Mouse (Mus musculus): ENCODE measurements around the gene Cdk20. TPM values are rescaled to one million over a fixed set of nuclear protein-coding genes. Genes with fewer than 3 reads are reported as not detected.
A peak's percentile ranks its signal among the peaks of the same experiment; 100 is the strongest.

Gene Cdk20
- total and polyA plus RNA-seq, 2 experiments from 2014 or later = 19.2 to 32.6 TPM

DNA sequence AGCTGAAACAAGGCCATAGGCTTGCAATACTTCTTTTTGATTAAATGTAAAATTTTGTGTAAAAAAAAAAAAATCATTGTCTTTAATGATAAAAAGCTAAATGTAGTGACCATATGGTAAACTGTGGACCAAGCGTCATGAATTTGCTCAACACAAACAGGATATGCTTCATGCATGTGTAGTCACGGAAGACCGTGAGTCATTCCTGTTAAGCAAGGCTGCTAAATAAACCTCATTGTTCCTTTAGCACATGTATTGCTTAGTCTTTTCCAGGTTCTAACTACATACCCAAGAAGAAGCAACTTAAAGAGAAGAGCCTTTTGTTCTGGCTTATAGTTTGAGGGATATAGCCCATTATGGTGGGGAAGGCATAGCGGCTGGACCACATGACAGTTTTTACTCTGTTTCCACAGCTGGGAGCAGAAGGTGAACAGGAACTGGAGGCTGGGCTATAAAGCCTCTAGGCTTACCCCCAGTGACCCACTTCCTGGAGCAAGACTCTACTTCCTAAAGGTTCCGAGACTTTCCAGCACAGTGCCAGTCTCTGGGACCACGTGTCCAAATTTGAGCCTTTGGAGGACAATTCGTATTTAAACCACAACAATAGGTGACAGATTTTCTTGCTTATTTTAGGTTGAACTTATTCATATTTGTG lies 10.0 kb upstream of the Cdk20 start:
- no peak overlapping the region for H3K9ac ChIP-seq (replicated peaks; ENCODE audit: low read length)
- TF ChIP-seq CTCF (IDR thresholded peaks at IDR 0.05; ENCODE audit: low read depth) = no peak
- no peaks in the 10 kb centered on the region for H3K4me1 ChIP-seq (ENCODE audit: insufficient read depth, low read length)
- DNase-seq (ENCODE audit: low spot score) = no peak
- 85% methylated on average over 7 of the region's 7 CpGs for WGBS
- no peaks in the 10 kb centered on the region for H3K36me3 ChIP-seq (ENCODE audit: insufficient read depth, low read length)
- H3K4me3 ChIP-seq (ENCODE audit: low read length) = no peak overlapping the region
- no peak overlapping the region for H3K27ac ChIP-seq
- no peaks in the 10 kb centered on the region for H3K9me3 ChIP-seq (ENCODE audit: low read length)
- H3K27me3 ChIP-seq (ENCODE audit: insufficient read depth, low read length) = no peaks in the 10 kb centered on the region
- H3K4me2 ChIP-seq (ENCODE audit: low read depth, low read length) = no peak overlapping the region
- no peak for ATAC-seq

- DNase-seq (ENCODE audit: low spot score) (no peak), ATAC-seq (no peak)
- no peak overlapping the region for H3K27ac ChIP-seq
- no peaks in the 10 kb centered on the region for H3K9me3 ChIP-seq (ENCODE audit: low read length)
- H3K9ac ChIP-seq (replicated peaks; ENCODE audit: low read length) = no peak overlapping the region
- H3K4me3 ChIP-seq (ENCODE audit: low read length) = no peak overlapping the region
- no peaks in the 10 kb centered on the region for H3K36me3 ChIP-seq (ENCODE audit: insufficient read depth, low read length)
- H3K27me3 ChIP-seq (ENCODE audit: insufficient read depth, low read length) = no peaks in the 10 kb centered on the region
- no peaks in the 10 kb centered on the region for H3K4me1 ChIP-seq (ENCODE audit: insufficient read depth, low read length)
- H3K4me2 ChIP-seq (ENCODE audit: low read depth, low read length) = no peak overlapping the region
- WGBS = 87% methylated on average over 6 of the region's 6 CpGs
- no peak for TF ChIP-seq CTCF (IDR thresholded peaks at IDR 0.05; ENCODE audit: low read depth)
Measured at GRCm38 (mm10) chr13:64422607-64422957, 9.5 kb upstream of the Cdk20 start.

GRCm38 (mm10) chr13:64424347-64424746 lies 7.8 kb upstream of the Cdk20 start:
- H3K27me3 ChIP-seq (ENCODE audit: insufficient read depth, low read length) = no peaks in the 10 kb centered on the region
- H3K9ac ChIP-seq (replicated peaks; ENCODE audit: low read length) = no peak overlapping the region
- no peak for TF ChIP-seq CTCF (IDR thresholded peaks at IDR 0.05; ENCODE audit: low read depth)
- H3K4me3 ChIP-seq (ENCODE audit: low read length) = no peak overlapping the region
- ATAC-seq (no peak), DNase-seq (ENCODE audit: low spot score) (no peak)
- WGBS = 59% methylated on average over 3 of the region's 3 CpGs
- no peaks in the 10 kb centered on the region for H3K4me1 ChIP-seq (ENCODE audit: insufficient read depth, low read length)
- no peak overlapping the region for H3K27ac ChIP-seq
- H3K4me2 ChIP-seq (ENCODE audit: low read depth, low read length) = no peak overlapping the region
- no peaks in the 10 kb centered on the region for H3K36me3 ChIP-seq (ENCODE audit: insufficient read depth, low read length)
- H3K9me3 ChIP-seq (ENCODE audit: low read length) = no peaks in the 10 kb centered on the region

GRCm38 (mm10) chr13:64425280-64425679 lies 6.8 kb upstream of the Cdk20 start:
- TF ChIP-seq CTCF (IDR thresholded peaks at IDR 0.05; ENCODE audit: low read depth) = no peak
- H3K4me2 ChIP-seq (ENCODE audit: low read depth, low read length) = no peak overlapping the region
- no peak overlapping the region for H3K27ac ChIP-seq
- H3K27me3 ChIP-seq (ENCODE audit: insufficient read depth, low read length) = no peaks in the 10 kb centered on the region
- H3K9ac ChIP-seq (replicated peaks; ENCODE audit: low read length) = no peak overlapping the region
- H3K4me1 ChIP-seq (ENCODE audit: insufficient read depth, low read length) = no peaks in the 10 kb centered on the region
- DNase-seq (ENCODE audit: low spot score) (no peak), ATAC-seq (no peak)
- WGBS = 72% methylated on average over 1 of the region's 1 CpGs
- H3K9me3 ChIP-seq (ENCODE audit: low read length) = no peaks in the 10 kb centered on the region
- H3K36me3 ChIP-seq (ENCODE audit: insufficient read depth, low read length) = no peaks in the 10 kb centered on the region
- no peak overlapping the region for H3K4me3 ChIP-seq (ENCODE audit: low read length)

- peak; percentile 75 for TF ChIP-seq CTCF (IDR thresholded peaks at IDR 0.05; ENCODE audit: low read depth)
- Histone ChIP-seq H3K4me2 (ENCODE audit: low read depth, low read length) (no peak overlapping the region), H3K4me3 (ENCODE audit: low read length) (no peak overlapping the region), H3K36me3 (ENCODE audit: insufficient read depth, low read length) (no peaks in the 10 kb centered on the region), H3K27ac (no peak overlapping the region), H3K4me1 (ENCODE audit: insufficient read depth, low read length) (no peaks in the 10 kb centered on the region; the same call in 1 of the 2 replicates), H3K9ac (replicated peaks; ENCODE audit: low read length) (no peak overlapping the region), H3K9me3 (ENCODE audit: low read length) (no peaks in the 10 kb centered on the region), H3K27me3 (ENCODE audit: insufficient read depth, low read length) (no peaks in the 10 kb centered on the region)
- WGBS = 10% methylated on average over 1 of the region's 1 CpGs
- ATAC-seq = no peak
- peak; percentile 57 for DNase-seq (ENCODE audit: low spot score)
Measured at GRCm38 (mm10) chr13:64429328-64429727, 2.8 kb upstream of the Cdk20 start.

- Histone ChIP-seq H3K4me1 (ENCODE audit: insufficient read depth, low read length) (no peaks in the 10 kb centered on the region; the same call in 1 of the 2 replicates), H3K4me3 (ENCODE audit: low read length) (no peak overlapping the region), H3K4me2 (ENCODE audit: low read depth, low read length) (no peak overlapping the region), H3K27ac (no peak overlapping the region), H3K9me3 (ENCODE audit: low read length) (no peaks in the 10 kb centered on the region), H3K9ac (replicated peaks; ENCODE audit: low read length) (no peak overlapping the region), H3K36me3 (ENCODE audit: insufficient read depth, low read length) (no peaks in the 10 kb centered on the region), H3K27me3 (ENCODE audit: insufficient read depth, low read length) (no peaks in the 10 kb centered on the region)
- ATAC-seq (no peak), DNase-seq (ENCODE audit: low spot score) (no peak)
- 79% methylated on average over 7 of the region's 7 CpGs for WGBS
- TF ChIP-seq CTCF (IDR thresholded peaks at IDR 0.05; ENCODE audit: low read depth) = no peak
Measured at GRCm38 (mm10) chr13:64437801-64438200, 5.7 kb downstream of the Cdk20 start.

DNA sequence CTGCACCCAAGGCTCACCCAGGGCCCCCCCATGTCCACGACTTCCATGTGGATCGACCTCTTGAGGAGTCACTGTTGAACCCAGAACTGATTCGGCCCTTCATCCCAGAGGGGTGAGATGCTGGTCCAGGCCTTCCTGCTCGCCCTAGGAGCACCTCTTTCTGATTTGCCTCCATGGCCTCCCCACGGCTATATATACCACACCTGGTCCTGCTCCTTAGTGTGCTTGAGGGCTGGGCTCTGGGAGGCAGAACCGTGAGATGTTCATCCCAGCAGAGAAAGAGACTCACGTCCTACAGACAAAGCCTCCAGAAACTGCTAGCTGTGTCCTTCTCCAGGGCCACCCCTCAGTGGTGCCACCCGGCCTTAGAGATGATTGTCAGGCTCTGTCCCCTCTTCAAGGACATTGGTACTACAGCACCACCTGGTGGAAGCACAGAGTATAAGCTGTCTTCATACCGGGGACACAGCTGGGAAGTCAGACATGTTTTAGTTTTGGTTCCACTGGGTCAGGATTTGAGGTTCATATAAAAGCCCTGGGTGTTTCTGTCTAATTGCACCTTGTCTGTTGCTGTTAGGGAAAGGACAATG lies 6.8 kb downstream of the Cdk20 start:
- Histone ChIP-seq H3K36me3 (ENCODE audit: insufficient read depth, low read length) (no peaks in the 10 kb centered on the region), H3K9me3 (ENCODE audit: low read length) (no peaks in the 10 kb centered on the region), H3K4me2 (ENCODE audit: low read depth, low read length) (no peak overlapping the region), H3K27me3 (ENCODE audit: insufficient read depth, low read length) (no peaks in the 10 kb centered on the region), H3K4me1 (ENCODE audit: insufficient read depth, low read length) (no peaks in the 10 kb centered on the region), H3K4me3 (ENCODE audit: low read length) (no peak overlapping the region), H3K9ac (replicated peaks; ENCODE audit: low read length) (no peak overlapping the region), H3K27ac (no peak overlapping the region)
- DNase-seq (ENCODE audit: low spot score) (peak; percentile 85), ATAC-seq (peak; percentile 75)
- 51% methylated on average over 9 of the region's 9 CpGs for WGBS
- TF ChIP-seq CTCF (IDR thresholded peaks at IDR 0.05; ENCODE audit: low read depth) = peak; percentile 92
